Mouse (Mus musculus): ENCODE measurements around the gene Slc25a21. TPM values are rescaled to one million over a fixed set of nuclear protein-coding genes. Genes with fewer than 3 reads are reported as not detected.

Slc25a21 gene
- polyA plus RNA-seq, 1 experiment, result 9.5 TPM

- H3K27ac ChIP-seq (ENCODE audit: control insufficient read depth, insufficient read depth, low read depth, low read length, poor library complexity), result no peak overlapping the region
- no peaks in the 10 kb centered on the region for H3K4me1 ChIP-seq (ENCODE audit: control insufficient read depth, insufficient read depth, low read length)
- no peak overlapping the region for H3K4me3 ChIP-seq (replicated peaks; ENCODE audit: control insufficient read depth, low read depth, low read length)
- no peak for TF ChIP-seq CTCF (IDR thresholded peaks at IDR 0.05; ENCODE audit: control insufficient read depth, insufficient read depth, low read length)
- TF ChIP-seq POLR2A (IDR thresholded peaks at IDR 0.05; ENCODE audit: borderline replicate concordance, control insufficient read depth, low read depth, low read length), result no peak
- WGBS, result 80% methylated on average over 4 of the region's 4 CpGs
These were observed 408.0 kb downstream of the Slc25a21 start for GRCm38 (mm10) chr12:56789236-56789635.

- WGBS, result 71% methylated on average over 1 of the region's 1 CpGs
- Histone ChIP-seq H3K4me3 (replicated peaks; ENCODE audit: control insufficient read depth, low read depth, low read length) (no peak overlapping the region), H3K4me1 (ENCODE audit: control insufficient read depth, insufficient read depth, low read length) (no peaks in the 10 kb centered on the region), H3K27ac (ENCODE audit: control insufficient read depth, insufficient read depth, low read depth, low read length, poor library complexity) (no peak overlapping the region)
- TF ChIP-seq CTCF (IDR thresholded peaks at IDR 0.05; ENCODE audit: control insufficient read depth, insufficient read depth, low read length), result no peak
- no peak for TF ChIP-seq POLR2A (IDR thresholded peaks at IDR 0.05; ENCODE audit: borderline replicate concordance, control insufficient read depth, low read depth, low read length)
These were observed 412.0 kb downstream of the Slc25a21 start for GRCm38 (mm10) chr12:56785250-56785649.

GRCm38 (mm10) chr12:56781196-56781595, 416.1 kb downstream of the Slc25a21 start:
- WGBS, result 84% methylated on average over 5 of the region's 5 CpGs
- H3K4me1 ChIP-seq (ENCODE audit: control insufficient read depth, insufficient read depth, low read length), result no peaks in the 10 kb centered on the region
- TF ChIP-seq CTCF (IDR thresholded peaks at IDR 0.05; ENCODE audit: control insufficient read depth, insufficient read depth, low read length) (no peak), POLR2A (IDR thresholded peaks at IDR 0.05; ENCODE audit: borderline replicate concordance, control insufficient read depth, low read depth, low read length) (no peak)

DNA sequence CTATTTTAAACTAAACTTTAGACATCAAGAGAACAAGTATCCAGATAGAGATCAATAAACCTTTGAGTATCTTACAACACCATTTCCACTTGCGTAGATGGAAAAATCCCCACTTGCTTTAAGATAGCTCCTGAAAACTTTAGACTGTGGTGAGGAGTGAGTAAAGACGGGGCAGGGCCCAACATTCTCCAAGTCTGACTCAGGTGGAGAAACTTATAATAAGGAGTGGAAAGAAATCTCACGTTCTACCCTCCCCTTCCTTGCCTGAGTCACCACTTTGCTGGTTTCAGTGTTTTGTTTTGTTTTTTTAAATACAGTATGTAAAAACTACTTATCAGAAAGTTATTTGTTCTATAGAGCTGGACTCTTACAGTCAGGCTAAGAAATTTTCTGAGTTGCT, 417.7 kb downstream of the Slc25a21 start:
- no peak overlapping the region for H3K4me3 ChIP-seq (replicated peaks; ENCODE audit: control insufficient read depth, low read depth, low read length)
- WGBS, result 76% methylated on average over 3 of the region's 3 CpGs
- no peak overlapping the region for H3K27ac ChIP-seq (ENCODE audit: control insufficient read depth, insufficient read depth, low read depth, low read length, poor library complexity)
- TF ChIP-seq POLR2A (IDR thresholded peaks at IDR 0.05; ENCODE audit: borderline replicate concordance, control insufficient read depth, low read depth, low read length) (no peak), CTCF (IDR thresholded peaks at IDR 0.05; ENCODE audit: control insufficient read depth, insufficient read depth, low read length) (no peak)
- H3K4me1 ChIP-seq (ENCODE audit: control insufficient read depth, insufficient read depth, low read length), result no peaks in the 10 kb centered on the region

More at GRCm38 (mm10) chr12:56781196-56781595, 416.1 kb downstream of the Slc25a21 start:
- no peak overlapping the region for H3K4me3 ChIP-seq (replicated peaks; ENCODE audit: control insufficient read depth, low read depth, low read length)
- no peak overlapping the region for H3K27ac ChIP-seq (ENCODE audit: control insufficient read depth, insufficient read depth, low read depth, low read length, poor library complexity)

- no peak overlapping the region for H3K4me3 ChIP-seq (replicated peaks; ENCODE audit: control insufficient read depth, low read depth, low read length)
- 84% methylated on average over 6 of the region's 6 CpGs for WGBS
- no peak overlapping the region for H3K27ac ChIP-seq (ENCODE audit: control insufficient read depth, insufficient read depth, low read depth, low read length, poor library complexity)
- TF ChIP-seq POLR2A (IDR thresholded peaks at IDR 0.05; ENCODE audit: borderline replicate concordance, control insufficient read depth, low read depth, low read length), result no peak
- no peak for TF ChIP-seq CTCF (IDR thresholded peaks at IDR 0.05; ENCODE audit: control insufficient read depth, insufficient read depth, low read length)
- H3K4me1 ChIP-seq (ENCODE audit: control insufficient read depth, insufficient read depth, low read length), result no peaks in the 10 kb centered on the region
These were observed 423.3 kb downstream of the Slc25a21 start for GRCm38 (mm10) chr12:56773941-56774340.

DNA sequence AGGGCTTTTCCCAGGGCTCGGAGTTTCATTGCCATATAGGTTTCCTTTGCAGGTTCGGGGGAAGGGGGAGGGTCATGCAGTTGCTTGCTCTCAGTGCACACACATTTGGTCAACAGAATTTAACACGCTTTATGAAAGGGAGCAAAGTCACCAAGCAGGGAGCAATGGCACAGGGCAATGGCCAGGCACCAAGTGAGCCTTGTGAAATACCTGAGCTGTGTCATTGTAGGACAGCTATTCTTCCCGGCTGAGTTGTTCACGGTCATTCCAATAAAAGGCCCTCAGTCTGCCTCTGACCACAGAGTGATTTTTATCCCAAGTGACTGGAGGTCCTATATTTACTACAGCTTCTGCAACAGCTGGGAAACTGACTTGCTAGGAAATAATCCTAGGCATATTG, 427.9 kb downstream of the Slc25a21 start:
- Histone ChIP-seq H3K4me3 (replicated peaks; ENCODE audit: control insufficient read depth, low read depth, low read length) (no peak overlapping the region), H3K27ac (ENCODE audit: control insufficient read depth, insufficient read depth, low read depth, low read length, poor library complexity) (no peak overlapping the region), H3K4me1 (ENCODE audit: control insufficient read depth, insufficient read depth, low read length) (no peaks in the 10 kb centered on the region)
- WGBS, result 81% methylated on average over 5 of the region's 5 CpGs
- TF ChIP-seq POLR2A (IDR thresholded peaks at IDR 0.05; ENCODE audit: borderline replicate concordance, control insufficient read depth, low read depth, low read length), result no peak

DNA sequence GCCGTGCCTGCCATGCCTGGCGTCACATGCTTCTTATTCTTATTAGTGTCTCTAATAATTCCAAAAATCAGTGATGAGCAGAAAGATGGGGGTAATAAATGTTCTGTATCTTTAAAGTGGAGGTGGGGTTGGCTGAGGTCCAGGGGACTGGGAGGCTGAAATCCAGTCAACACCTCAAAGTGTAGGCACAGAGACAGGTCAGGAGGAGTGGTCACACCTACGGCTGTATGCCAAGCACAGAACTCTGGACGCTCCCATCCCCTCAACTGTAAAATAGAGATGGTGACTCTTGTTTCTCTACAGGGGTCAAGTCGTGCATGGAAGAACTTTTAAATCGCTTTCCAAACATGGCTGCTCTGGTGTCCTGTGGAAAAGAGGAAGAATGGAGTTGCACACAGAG, 429.8 kb downstream of the Slc25a21 start:
- Histone ChIP-seq H3K4me1 (ENCODE audit: control insufficient read depth, insufficient read depth, low read length) (no peaks in the 10 kb centered on the region), H3K27ac (ENCODE audit: control insufficient read depth, insufficient read depth, low read depth, low read length, poor library complexity) (no peak overlapping the region), H3K4me3 (replicated peaks; ENCODE audit: control insufficient read depth, low read depth, low read length) (no peak overlapping the region)
- 83% methylated on average over 6 of the region's 6 CpGs for WGBS
- TF ChIP-seq CTCF (IDR thresholded peaks at IDR 0.05; ENCODE audit: control insufficient read depth, insufficient read depth, low read length) (no peak), POLR2A (IDR thresholded peaks at IDR 0.05; ENCODE audit: borderline replicate concordance, control insufficient read depth, low read depth, low read length) (no peak)

- 86% methylated on average over 4 of the region's 4 CpGs for WGBS
- H3K4me3 ChIP-seq (replicated peaks; ENCODE audit: control insufficient read depth, low read depth, low read length), result no peak overlapping the region
- no peak overlapping the region for H3K27ac ChIP-seq (ENCODE audit: control insufficient read depth, insufficient read depth, low read depth, low read length, poor library complexity)
- no peak for TF ChIP-seq POLR2A (IDR thresholded peaks at IDR 0.05; ENCODE audit: borderline replicate concordance, control insufficient read depth, low read depth, low read length)
- no peaks in the 10 kb centered on the region for H3K4me1 ChIP-seq (ENCODE audit: control insufficient read depth, insufficient read depth, low read length)
These were observed 460.2 kb downstream of the Slc25a21 start for GRCm38 (mm10) chr12:56737104-56737503.

GRCm38 (mm10) chr12:56727631-56728030, 469.6 kb downstream of the Slc25a21 start:
- WGBS, result 64% methylated on average over 4 of the region's 4 CpGs
- no peak overlapping the region for H3K27ac ChIP-seq (ENCODE audit: control insufficient read depth, insufficient read depth, low read depth, low read length, poor library complexity)
- H3K4me1 ChIP-seq (ENCODE audit: control insufficient read depth, insufficient read depth, low read length), result no peaks in the 10 kb centered on the region
- no peak overlapping the region for H3K4me3 ChIP-seq (replicated peaks; ENCODE audit: control insufficient read depth, low read depth, low read length)
- TF ChIP-seq POLR2A (IDR thresholded peaks at IDR 0.05; ENCODE audit: borderline replicate concordance, control insufficient read depth, low read depth, low read length) (no peak), CTCF (IDR thresholded peaks at IDR 0.05; ENCODE audit: control insufficient read depth, insufficient read depth, low read length) (no peak)

All from bone marrow, adult 2 months (tissue).